Mouse (Mus musculus) neural tube, embryonic 14.5 days (tissue): ENCODE results near the gene Lyrm1. TPM values are rescaled to one million over a fixed set of nuclear protein-coding genes. Genes with fewer than 3 reads are reported as not detected.

Source experiments
- ATAC-seq: fragments of 200-750 bp; cut with Nextera tagmentation; 2 replicates; pipeline ENCODE4 v1.8.0; 2017; ENCODE audit warnings: low read depth, mild to moderate bottlenecking, moderate TSS enrichment, moderate library complexity
- H3K27ac ChIP-seq: fragments of 300-500 bp; sonication (generic); 2 replicates; pipeline ENCODE4 v1.5.1; 2014; ENCODE audit warnings: low read depth, mild to moderate bottlenecking, control low read depth, low read length, moderate library complexity, mixed read lengths
- H3K27me3 ChIP-seq: fragments of 300-500 bp; sonication (generic); 2 replicates; pipeline ENCODE4 v1.6.1; 2014; ENCODE audit warnings: low read length; ENCODE audit not compliant: control insufficient read depth, insufficient read depth
- H3K36me3 ChIP-seq: fragments of 300-500 bp; sonication (generic); 2 replicates; pipeline ENCODE4 v1.6.1; 2014; ENCODE audit warnings: low read length, mixed read lengths; ENCODE audit not compliant: control insufficient read depth, insufficient read depth
- H3K4me1 ChIP-seq: fragments of 300-500 bp; sonication (generic); 2 replicates; pipeline ENCODE4 v1.6.1; 2014; ENCODE audit warnings: low read length; ENCODE audit not compliant: control insufficient read depth, insufficient read depth
- H3K4me2 ChIP-seq: fragments of 300-500 bp; sonication (generic); 2 replicates; pipeline ENCODE4 v1.6.1; 2014; ENCODE audit warnings: mild to moderate bottlenecking, low read depth, low read length, control low read depth
- H3K4me3 ChIP-seq: fragments of 300-500 bp; sonication (generic); 2 replicates; pipeline ENCODE4 v1.5.1; 2014; ENCODE audit warnings: low read depth, low read length, control low read depth, mixed read lengths
- H3K9ac ChIP-seq: fragments of 300-500 bp; sonication (generic); replicated peaks from 2 replicates; pipeline ENCODE4 v1.6.1; 2014; ENCODE audit warnings: low read depth, mild to moderate bottlenecking, control low read depth, low read length, mixed read lengths
- H3K9me3 ChIP-seq: fragments of 300-500 bp; sonication (generic); 2 replicates; pipeline ENCODE4 v1.6.1; 2016; ENCODE audit warnings: low read length; ENCODE audit not compliant: control insufficient read depth
- WGBS: fragments of 180-500 bp; shearing (Covaris S2); extraction: QIAGEN DNeasy Blood & Tissue Kit; methylation state at CpG from one replicate; pipeline ENCODE4 v1.1.7; 2014; 5-methylcytosine and 5-hydroxymethylcytosine counted together
- polyA plus RNA-seq: library from polyadenylated mRNA; unstranded; fragments of >200 nt; fragmentation: Nextera tagmentation; extraction: Ambion mirVana; gene quantifications from 2 replicates; pipeline ENCODE4 v1.2.1, GENCODE M21; 2014

Gene Lyrm1
- polyA plus RNA-seq, 1 experiment from 2014 or later: 20.2 TPM

DNA sequence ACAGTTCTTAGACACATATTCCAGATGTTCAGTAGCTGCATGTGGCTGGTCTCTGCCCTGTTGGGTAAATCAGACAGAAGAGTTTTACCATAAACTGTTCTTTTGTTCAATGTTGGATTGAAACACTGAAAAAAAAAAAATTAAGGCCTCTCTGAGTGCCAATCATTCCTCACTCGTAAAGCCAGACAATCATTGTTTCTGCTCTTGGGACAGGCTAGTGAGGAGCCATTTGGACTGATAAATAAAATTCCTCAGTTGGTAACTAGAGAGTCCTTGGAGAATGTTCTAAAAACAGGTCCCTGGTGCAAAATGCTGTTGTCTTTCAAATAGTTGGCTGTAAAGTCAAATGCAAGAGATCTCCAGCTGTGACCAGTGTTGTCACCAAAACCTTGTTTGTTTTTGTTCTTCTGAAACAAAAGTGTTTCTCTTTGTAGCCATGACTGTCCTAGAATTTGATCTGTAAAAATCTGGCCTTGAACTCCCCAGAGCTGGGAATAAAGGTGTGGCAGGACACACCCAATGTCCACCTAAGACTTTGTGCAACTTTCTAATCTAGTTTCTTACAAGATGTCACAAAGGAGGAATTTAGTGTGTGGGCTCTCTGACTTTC, 2.7 kb downstream of the Lyrm1 start:
- 0 out of 2 replicates have a peak, but pooled peaks cover 3% of the 10 kb centered on the region for H3K27me3 ChIP-seq
- H3K9ac ChIP-seq: no peak overlapping the region
- no peaks in the 10 kb centered on the region for H3K36me3 ChIP-seq
- no peaks in the 10 kb centered on the region for H3K9me3 ChIP-seq
- H3K4me3 ChIP-seq: no peak overlapping the region
- H3K4me1 ChIP-seq: peaks cover 14% of the 10 kb centered on the region
- no peak overlapping the region for H3K4me2 ChIP-seq
- no peak overlapping the region for H3K27ac ChIP-seq
- no peak for ATAC-seq
- 49% methylated on average over 1 of the region's 1 CpGs for WGBS

DNA sequence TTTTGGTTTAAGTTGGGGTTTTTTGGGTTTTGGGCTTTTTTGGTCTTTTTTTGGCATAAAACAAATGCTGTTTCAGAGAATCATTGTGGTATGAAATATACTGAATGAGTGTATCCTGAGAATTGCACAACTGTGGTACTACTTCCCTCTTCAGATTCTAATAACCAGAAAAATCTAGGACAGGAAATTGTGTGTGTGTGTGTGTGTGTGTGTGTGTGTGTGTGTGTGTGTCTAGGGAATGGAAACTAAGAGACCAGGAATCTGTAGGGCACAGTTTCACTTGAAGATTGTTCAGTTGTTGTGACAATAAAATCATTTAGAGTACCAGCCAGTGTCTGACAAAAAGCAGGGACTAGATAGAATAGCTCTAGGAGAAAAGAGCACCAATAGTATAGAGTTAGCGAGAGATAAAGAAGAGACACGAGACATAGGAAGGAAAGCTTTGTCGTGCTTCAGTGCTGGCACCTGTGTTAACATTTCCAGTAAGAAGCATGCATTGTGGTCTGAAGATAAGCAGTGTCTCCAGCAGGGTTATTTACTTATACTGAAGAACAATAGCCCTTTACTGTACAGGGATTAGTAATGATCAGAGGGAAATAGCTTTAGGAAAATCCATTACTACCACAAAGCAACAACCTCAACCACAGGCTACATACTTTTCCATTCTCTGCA, 3.9 kb downstream of the Lyrm1 start:
- H3K36me3 ChIP-seq: no peaks in the 10 kb centered on the region
- WGBS: 69% methylated on average over 3 of the region's 3 CpGs

DNA sequence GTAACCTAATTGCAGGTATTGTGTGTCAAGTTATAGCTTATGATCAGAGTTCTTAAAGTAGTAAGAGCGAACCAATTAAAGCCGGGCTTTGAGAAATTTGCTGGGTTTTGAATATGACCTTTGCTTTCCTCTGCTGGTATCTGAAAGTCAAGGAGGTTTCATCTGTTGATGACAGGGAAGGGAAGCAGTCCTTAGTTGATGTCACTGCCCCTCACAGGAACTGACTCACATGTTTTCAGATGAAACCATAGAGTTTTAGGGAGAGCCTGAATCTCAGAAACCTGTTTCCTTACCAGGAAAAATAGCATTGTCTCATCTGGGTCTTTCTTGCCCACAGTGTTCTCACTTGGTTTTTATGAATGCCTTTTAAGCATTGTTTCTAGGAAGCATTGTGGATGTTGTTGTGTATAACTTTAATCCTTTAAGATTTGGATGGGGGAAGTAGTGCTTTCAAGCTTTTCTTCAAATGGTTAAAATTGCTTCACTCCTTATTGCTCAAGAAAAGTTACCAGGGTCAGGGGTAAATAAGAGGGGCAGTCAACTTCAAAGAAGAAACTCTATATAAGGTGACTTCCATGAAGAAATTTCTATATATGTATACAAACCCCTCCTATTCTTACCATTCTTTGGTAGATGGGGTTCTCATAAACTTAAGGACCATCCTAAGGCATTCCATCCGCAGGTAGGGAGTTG, 11.0 kb downstream of the Lyrm1 start:
- 96% methylated on average over 3 of the region's 3 CpGs for WGBS

More for the DNA sequence above, 3.9 kb downstream of the Lyrm1 start:
- no peak for ATAC-seq
- Histone ChIP-seq H3K27ac (no peak overlapping the region), H3K9ac (no peak overlapping the region), H3K4me3 (no peak overlapping the region), H3K4me2 (no peak overlapping the region), H3K27me3 (0 out of 2 replicates have a peak, but pooled peaks cover 3% of the 10 kb centered on the region), H3K4me1 (peaks cover 9% of the 10 kb centered on the region), H3K9me3 (no peaks in the 10 kb centered on the region)

DNA sequence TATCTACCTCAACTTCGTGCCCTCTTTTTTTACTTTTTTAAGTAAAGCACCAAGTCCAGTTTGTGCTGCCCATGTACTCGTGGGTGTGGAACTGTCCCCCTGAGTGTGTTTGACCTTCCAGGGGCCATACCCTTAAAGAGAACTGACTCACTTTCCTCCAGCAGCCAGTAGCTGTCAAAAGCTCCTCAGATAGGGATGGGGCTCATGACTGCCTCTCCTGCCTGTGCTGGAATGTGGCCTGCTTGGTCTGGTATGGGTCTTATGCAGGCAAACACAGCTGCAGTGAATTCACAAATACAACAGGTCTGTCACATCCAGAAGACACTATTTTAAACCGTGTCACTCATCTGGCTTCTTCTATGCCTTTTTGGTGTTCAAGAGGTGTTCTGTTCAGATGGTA, 16.1 kb downstream of the Lyrm1 start:
- WGBS: 81% methylated on average over 3 of the region's 3 CpGs
- H3K9me3 ChIP-seq: no peaks in the 10 kb centered on the region
- ATAC-seq: no peak
- H3K27ac ChIP-seq: no peak overlapping the region
- no peaks in the 10 kb centered on the region for H3K4me1 ChIP-seq
- no peaks in the 10 kb centered on the region for H3K36me3 ChIP-seq
- no peak overlapping the region for H3K4me3 ChIP-seq
- H3K27me3 ChIP-seq: no peaks in the 10 kb centered on the region
- H3K9ac ChIP-seq: no peak overlapping the region
- H3K4me2 ChIP-seq: no peak overlapping the region

More for the DNA sequence above, 11.0 kb downstream of the Lyrm1 start:
- Histone ChIP-seq H3K9me3 (no peaks in the 10 kb centered on the region), H3K36me3 (no peaks in the 10 kb centered on the region), H3K4me3 (no peak overlapping the region), H3K9ac (no peak overlapping the region), H3K27me3 (no peaks in the 10 kb centered on the region), H3K4me1 (no peaks in the 10 kb centered on the region), H3K27ac (no peak overlapping the region), H3K4me2 (no peak overlapping the region)
- ATAC-seq: no peak

DNA sequence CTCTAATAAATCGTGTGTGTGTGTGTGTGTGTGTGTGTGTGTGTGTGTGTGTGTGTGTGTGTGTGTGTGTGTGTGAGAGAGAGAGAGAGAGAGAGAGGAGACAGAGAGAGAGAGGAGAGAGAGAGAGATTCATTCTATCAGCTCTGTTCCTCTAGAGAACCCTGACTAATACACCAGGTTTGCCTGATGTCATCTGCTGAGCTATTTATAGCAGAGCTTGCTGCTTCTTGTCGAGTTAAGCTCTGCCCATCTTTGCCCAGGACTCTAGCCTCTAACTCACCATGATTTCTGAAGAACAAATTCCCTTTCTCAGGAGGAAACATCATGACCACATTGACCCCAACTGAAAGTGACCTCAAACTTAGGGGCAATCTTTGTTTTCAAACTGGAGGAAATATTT, 24.8 kb downstream of the Lyrm1 start:
- Histone ChIP-seq H3K27ac (no peak overlapping the region), H3K9me3 (no peaks in the 10 kb centered on the region), H3K4me3 (no peak overlapping the region), H3K4me2 (no peak overlapping the region), H3K27me3 (no peaks in the 10 kb centered on the region), H3K9ac (no peak overlapping the region), H3K36me3 (no peaks in the 10 kb centered on the region), H3K4me1 (no peaks in the 10 kb centered on the region)
- 58% methylated on average over 2 of the region's 2 CpGs for WGBS
- no peak for ATAC-seq

DNA sequence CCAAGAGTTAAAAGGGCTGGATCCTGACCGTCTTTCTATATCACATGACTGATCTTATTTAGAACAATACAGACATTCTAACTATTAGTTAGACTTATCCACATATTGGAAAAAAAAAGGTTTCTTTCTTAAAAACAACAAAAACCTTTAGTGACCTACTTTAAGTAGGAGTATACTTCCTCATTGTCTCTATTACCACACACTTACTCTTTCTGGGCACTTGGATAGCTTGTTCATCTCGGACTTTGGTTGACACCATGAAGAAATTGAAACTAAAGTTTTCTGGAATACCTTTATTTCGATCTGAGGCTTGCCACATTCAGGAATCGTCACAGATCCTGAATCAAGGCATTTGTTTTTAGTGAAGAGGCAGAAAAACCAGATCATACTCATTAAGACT, 25.4 kb downstream of the Lyrm1 start:
- Histone ChIP-seq H3K36me3 (no peaks in the 10 kb centered on the region), H3K9ac (no peak overlapping the region), H3K9me3 (no peaks in the 10 kb centered on the region), H3K27ac (no peak overlapping the region), H3K4me1 (no peaks in the 10 kb centered on the region), H3K4me3 (no peak overlapping the region), H3K27me3 (no peaks in the 10 kb centered on the region), H3K4me2 (no peak overlapping the region)
- no peak for ATAC-seq
- WGBS: 87% methylated on average over 4 of the region's 4 CpGs

DNA sequence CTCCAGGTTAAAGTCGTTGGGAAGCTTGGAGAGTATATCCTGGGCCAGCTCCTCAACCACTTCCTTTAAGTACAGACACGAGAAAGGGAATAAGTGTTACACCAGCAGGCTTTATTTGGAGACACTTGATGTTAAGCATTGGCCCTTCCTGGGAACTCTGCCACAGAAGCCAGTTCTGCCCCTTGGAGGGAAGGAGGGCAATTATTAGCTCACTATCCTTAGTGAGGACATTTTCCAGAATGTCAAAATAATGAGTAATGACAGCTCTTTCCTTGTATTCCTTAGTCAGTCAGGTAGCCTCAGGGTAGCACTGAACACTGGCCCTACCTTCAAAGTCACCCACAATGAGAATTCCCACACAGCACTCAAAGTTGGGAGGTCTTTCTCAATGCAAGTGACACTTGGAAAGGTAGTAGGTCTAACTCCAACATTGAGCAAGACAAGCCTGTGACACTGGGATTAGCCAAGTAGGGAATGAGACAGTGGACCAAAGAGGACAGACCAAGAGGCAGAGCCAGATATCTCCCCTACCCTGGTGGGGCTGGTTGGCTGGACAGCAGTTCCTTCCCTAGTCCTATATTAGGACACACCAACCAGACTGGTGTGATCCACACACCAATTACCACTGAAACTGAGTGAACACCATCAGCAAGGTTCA, 33.3 kb downstream of the Lyrm1 start:
- ATAC-seq: no peak
- no peak overlapping the region for H3K9ac ChIP-seq
- no peaks in the 10 kb centered on the region for H3K4me1 ChIP-seq
- H3K4me3 ChIP-seq: no peak overlapping the region
- no peaks in the 10 kb centered on the region for H3K9me3 ChIP-seq
- H3K4me2 ChIP-seq: no peak overlapping the region
- no peaks in the 10 kb centered on the region for H3K36me3 ChIP-seq
- H3K27me3 ChIP-seq: no peaks in the 10 kb centered on the region
- 76% methylated on average over 2 of the region's 2 CpGs for WGBS
- no peak overlapping the region for H3K27ac ChIP-seq

DNA sequence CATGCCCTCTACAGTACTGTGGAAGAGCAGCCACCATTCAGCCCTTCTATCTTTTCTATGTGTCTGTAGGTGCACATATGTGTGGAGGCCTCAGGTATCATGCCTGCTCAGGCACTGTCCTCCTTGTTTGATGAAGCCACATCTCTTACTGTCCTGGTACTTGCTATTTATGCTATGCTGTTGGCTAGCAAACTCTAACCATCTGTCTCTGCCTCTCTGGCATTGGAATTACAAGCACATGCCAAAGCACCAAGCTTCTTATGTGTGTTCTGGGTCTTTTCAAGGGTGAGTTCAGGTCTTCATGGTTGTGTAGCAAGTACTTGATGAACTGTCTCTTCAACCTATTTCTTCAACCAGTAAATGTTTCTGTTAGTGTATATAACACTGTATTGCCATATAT, 40.7 kb downstream of the Lyrm1 start:
- no peak overlapping the region for H3K9ac ChIP-seq
- no peaks in the 10 kb centered on the region for H3K27me3 ChIP-seq
- no peaks in the 10 kb centered on the region for H3K4me1 ChIP-seq
- H3K9me3 ChIP-seq: no peaks in the 10 kb centered on the region
- no peak overlapping the region for H3K4me2 ChIP-seq
- H3K4me3 ChIP-seq: no peak overlapping the region
- no peak for ATAC-seq
- no peaks in the 10 kb centered on the region for H3K36me3 ChIP-seq
- no peak overlapping the region for H3K27ac ChIP-seq

DNA sequence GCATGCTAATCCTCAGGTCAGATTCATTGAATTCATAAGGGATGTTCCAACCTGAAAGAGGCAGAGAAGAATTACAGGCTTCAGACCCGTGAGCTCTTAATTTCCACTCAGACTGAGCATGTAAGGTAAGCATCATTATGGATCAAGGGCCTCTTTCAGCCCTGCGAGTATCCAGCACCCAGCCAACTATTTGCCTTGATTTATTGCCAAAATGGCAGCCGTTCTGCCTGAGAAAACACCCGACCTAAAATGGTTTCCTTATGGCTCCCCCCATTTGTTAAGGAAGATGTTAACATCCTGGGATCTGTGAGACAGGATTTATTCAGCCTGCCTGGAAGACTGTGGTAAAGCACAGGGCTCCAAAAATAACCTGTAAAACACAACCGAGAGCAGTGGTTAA, 41.4 kb downstream of the Lyrm1 start:
- H3K36me3 ChIP-seq: no peaks in the 10 kb centered on the region
- no peaks in the 10 kb centered on the region for H3K4me1 ChIP-seq
- no peak for ATAC-seq
- H3K9ac ChIP-seq: no peak overlapping the region
- H3K27me3 ChIP-seq: no peaks in the 10 kb centered on the region
- no peaks in the 10 kb centered on the region for H3K9me3 ChIP-seq
- no peak overlapping the region for H3K4me3 ChIP-seq
- 55% methylated on average over 5 of the region's 5 CpGs for WGBS
- no peak overlapping the region for H3K4me2 ChIP-seq
- no peak overlapping the region for H3K27ac ChIP-seq
